Mouse (Mus musculus) cerebellum, adult 2 months (tissue): Measurements from ENCODE around the gene Fyn. TPM values are rescaled to one million over a fixed set of nuclear protein-coding genes. Genes with fewer than 3 reads are reported as not detected.
A peak's percentile ranks its signal among the peaks of the same experiment; 100 is the strongest.

Experiments used
- DNase-seq, 2 experiments: peaks; one replicate each; pipeline ENCODE4 v3.0.0; 2021
- H3K27ac ChIP-seq: fragments of 200-500 bp; 2 replicates; pipeline ENCODE4 v1.5.1; 2012; ENCODE audit warnings: low read length, control low read depth, inconsistent platforms; ENCODE audit not compliant: insufficient read depth
- H3K27me3 ChIP-seq: fragments of 200-500 bp; 2 replicates; pipeline ENCODE4 v1.6.1; 2012; ENCODE audit warnings: inconsistent platforms, mild to moderate bottlenecking, low read length, moderate library complexity; ENCODE audit not compliant: control insufficient read depth, insufficient read depth
- H3K4me1 ChIP-seq: fragments of 200-500 bp; 2 replicates; pipeline ENCODE4 v1.6.1; 2011; ENCODE audit warnings: low read length; ENCODE audit not compliant: control insufficient read depth, insufficient read depth
- H3K4me3 ChIP-seq: fragments of 200-500 bp; replicated peaks from 2 replicates; pipeline ENCODE3; 2011; ENCODE audit warnings: mild to moderate bottlenecking, low read depth, low read length, control low read depth; ENCODE audit not compliant: insufficient read depth
- CTCF ChIP-seq: fragments of 200-500 bp; IDR thresholded peaks from 2 replicates; pipeline ENCODE4 v1.5.1; 2011; ENCODE audit warnings: low read depth, mild to moderate bottlenecking, control low read depth, low read length, moderate library complexity, borderline replicate concordance; ENCODE audit not compliant: insufficient read depth
- POLR2A ChIP-seq: fragments of 200-500 bp; IDR thresholded peaks from 2 replicates; pipeline ENCODE4 v1.6.1; 2011; ENCODE audit warnings: low read length, control low read depth, borderline replicate concordance; ENCODE audit not compliant: insufficient read depth
- WGBS: fragments of 180-500 bp; shearing (Covaris S2); methylation state at CpG from one replicate; pipeline ENCODE4 v1.1.7; 2018; 5-methylcytosine and 5-hydroxymethylcytosine counted together
- polyA plus RNA-seq: library from polyadenylated mRNA; depleted of rRNA; stranded (reverse); fragments of >200 nt; gene quantifications from 2 replicates; pipeline ENCODE4 v1.2.3, GENCODE M21; 2012

The Fyn gene
- polyA plus RNA-seq, 1 experiment: 104 TPM

DNA sequence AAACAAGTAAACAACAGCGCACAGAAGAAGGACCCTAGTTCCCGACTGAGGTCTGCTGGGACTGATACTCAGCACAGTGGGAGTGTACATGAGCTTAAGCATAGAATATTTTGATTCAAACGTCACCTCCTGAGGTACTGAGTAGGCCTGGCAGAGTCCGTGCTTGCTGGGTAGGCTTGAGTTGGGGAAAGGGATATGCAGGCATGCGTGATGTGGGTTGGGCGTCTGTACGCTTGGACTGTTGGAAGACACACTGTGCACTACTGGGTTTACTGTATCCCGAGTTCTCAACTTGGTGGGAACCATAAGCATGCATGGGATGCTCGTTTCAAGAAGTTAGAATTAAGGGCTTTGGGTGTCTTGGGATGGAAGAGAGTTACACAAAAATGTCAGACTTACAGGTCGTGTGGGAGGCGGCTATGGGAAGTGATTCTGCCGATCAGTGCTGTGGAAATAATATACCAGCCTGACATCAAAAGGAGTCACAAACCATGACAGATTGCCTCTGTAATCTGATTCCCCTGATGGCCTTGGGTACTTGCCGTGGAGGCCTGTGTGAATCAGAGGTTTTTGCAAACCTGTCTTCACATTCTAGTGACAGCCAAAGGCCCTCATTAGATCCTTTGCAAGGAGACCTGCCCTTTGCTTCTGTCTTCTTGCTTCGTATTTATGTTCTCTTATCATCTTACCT, 61.6 kb downstream of the Fyn start:
- H3K27me3 ChIP-seq: no peaks in the 10 kb centered on the region
- H3K4me1 ChIP-seq: peaks cover 40% of the 10 kb centered on the region
- H3K4me3 ChIP-seq: no peak overlapping the region
- H3K27ac ChIP-seq: no peak overlapping the region
- TF ChIP-seq POLR2A: no peak
- TF ChIP-seq CTCF: no peak
- 70% methylated on average over 14 of the region's 14 CpGs for WGBS
- DNase-seq: no peak

DNA sequence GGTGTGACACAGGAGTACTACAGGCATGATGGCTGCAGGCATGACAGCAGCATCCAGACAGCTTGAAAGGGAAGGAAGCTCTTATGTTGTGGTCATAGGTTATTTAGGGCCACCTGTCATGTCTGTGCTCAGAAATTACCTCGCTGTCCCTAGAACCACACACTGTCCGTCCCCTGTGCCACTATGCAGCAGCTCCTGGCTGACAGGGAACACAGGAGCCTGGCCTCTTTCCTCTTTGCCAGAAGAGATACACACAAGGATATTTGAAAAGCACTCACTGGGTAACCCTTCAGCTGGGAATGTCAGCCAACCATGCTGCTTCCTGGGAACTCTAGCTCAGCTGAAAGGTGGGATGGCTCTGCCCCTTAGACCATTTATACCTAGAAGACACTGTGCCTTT, 62.6 kb downstream of the Fyn start:
- no peak for DNase-seq
- H3K4me1 ChIP-seq: peaks cover 45% of the 10 kb centered on the region
- no peak for TF ChIP-seq CTCF
- TF ChIP-seq POLR2A: no peak
- 22% methylated on average over 2 of the region's 2 CpGs for WGBS
- no peak overlapping the region for H3K4me3 ChIP-seq
- no peak overlapping the region for H3K27ac ChIP-seq
- no peaks in the 10 kb centered on the region for H3K27me3 ChIP-seq

GRCm38 (mm10) chr10:39432648-39433568, 64.3 kb downstream of the Fyn start:
- peaks cover 35% of the 10 kb centered on the region for H3K4me1 ChIP-seq
- no peak overlapping the region for H3K27ac ChIP-seq
- no peaks in the 10 kb centered on the region for H3K27me3 ChIP-seq
- no peak for TF ChIP-seq POLR2A
- DNase-seq: no peak
- 75% methylated on average over 14 of the region's 14 CpGs for WGBS
- H3K4me3 ChIP-seq: no peak overlapping the region

DNA sequence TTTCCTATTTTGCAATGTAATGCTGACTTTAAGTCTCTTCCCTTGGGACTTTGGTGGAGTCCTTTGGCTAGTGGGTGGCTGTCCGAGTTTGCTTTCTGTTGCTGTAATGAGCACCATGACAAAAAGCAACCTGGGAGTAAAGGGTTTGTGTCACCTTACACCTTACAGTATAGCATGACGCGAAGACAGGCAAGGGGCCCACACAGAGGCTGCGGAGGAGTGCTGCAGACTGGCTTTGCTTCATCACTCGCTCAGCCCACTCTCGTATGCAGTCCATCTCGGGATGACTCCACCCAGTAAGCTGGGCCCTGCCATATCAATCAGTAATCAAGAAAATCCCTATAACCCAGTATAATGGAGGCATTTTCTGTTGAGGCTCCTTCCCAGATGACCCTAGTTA, 65.2 kb downstream of the Fyn start:
- Histone ChIP-seq H3K27ac (no peak overlapping the region), H3K4me1 (peaks cover 35% of the 10 kb centered on the region), H3K27me3 (no peaks in the 10 kb centered on the region), H3K4me3 (no peak overlapping the region)
- no peak for DNase-seq
- TF ChIP-seq CTCF (no peak), POLR2A (no peak)
- WGBS: 93% methylated on average over 7 of the region's 7 CpGs

DNA sequence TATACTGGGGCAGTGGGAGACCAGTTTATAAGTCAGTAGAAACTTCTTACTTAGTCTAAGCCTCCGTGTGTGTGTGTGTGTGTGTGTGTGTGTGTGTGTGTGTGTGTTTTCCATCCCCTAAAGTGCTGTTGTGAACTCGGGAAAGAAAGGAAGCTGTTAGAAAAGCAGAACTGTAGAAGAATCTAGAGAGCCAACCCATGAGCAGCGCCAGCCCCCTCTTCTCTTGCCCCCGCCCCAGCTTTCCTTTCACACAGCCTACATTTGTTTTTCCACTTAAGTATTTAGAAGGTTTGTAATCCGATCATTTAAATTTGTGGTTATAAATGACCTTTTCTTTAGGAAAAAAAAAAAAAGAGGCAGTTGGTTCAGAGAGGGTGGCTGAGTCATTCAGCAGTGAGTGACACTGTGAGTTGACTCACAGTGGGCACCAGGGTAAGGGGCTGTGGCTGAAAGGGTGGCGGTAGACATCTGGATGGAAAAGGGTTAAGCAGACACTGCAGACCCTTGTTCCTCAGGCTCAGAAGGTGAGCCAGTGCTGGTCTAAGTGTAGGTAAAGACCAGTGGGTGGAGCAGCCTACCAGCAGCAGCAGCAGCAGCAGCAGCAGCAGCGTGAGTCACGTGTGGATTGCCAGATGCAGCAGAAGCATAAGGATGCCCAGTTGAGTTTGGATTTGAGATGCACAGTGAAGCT, 66.2 kb downstream of the Fyn start:
- TF ChIP-seq POLR2A (no peak), CTCF (no peak)
- H3K27ac ChIP-seq: no peak overlapping the region
- WGBS: 86% methylated on average over 8 of the region's 8 CpGs
- H3K4me1 ChIP-seq: peaks cover 41% of the 10 kb centered on the region
- no peak overlapping the region for H3K4me3 ChIP-seq
- H3K27me3 ChIP-seq: no peaks in the 10 kb centered on the region
- DNase-seq: no peak

- TF ChIP-seq CTCF: no peak
- TF ChIP-seq POLR2A: no peak
- 70% methylated on average over 5 of the region's 5 CpGs for WGBS
- Histone ChIP-seq H3K4me1 (peaks cover 24% of the 10 kb centered on the region), H3K4me3 (no peak overlapping the region), H3K27ac (no peak overlapping the region), H3K27me3 (no peaks in the 10 kb centered on the region)
- no peak for DNase-seq
Observed at GRCm38 (mm10) chr10:39438905-39439304, 70.2 kb downstream of the Fyn start.

GRCm38 (mm10) chr10:39440506-39440905, 71.9 kb downstream of the Fyn start:
- no peak overlapping the region for H3K4me3 ChIP-seq
- no peaks in the 10 kb centered on the region for H3K27me3 ChIP-seq
- H3K4me1 ChIP-seq: peaks cover 19% of the 10 kb centered on the region
- TF ChIP-seq POLR2A (no peak), CTCF (no peak)
- DNase-seq: peak; percentile 59 to 64
- WGBS: 13% methylated on average over 9 of the region's 9 CpGs
- peak overlapping the region; percentile 51 for H3K27ac ChIP-seq
